In the genomic region with DNA sequence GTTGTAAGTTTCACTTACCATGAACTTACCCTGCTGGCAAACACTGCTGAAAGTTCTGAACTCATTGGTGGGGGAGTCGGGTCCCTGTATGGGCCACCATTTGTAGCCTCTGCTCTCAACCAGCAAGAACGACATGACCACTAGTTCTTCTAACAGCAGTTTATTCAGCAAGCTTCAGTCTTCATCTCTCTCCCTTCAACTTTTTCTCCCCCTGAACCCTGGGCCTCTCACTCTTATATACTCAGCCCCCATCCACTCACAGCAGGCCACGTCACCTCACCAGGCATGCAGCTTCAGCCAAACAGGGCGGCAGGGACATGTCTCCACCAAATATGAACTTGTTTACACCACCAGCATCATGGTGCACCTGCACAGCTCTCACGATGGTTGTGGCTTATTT, we compare ENCODE assay signal across 32 mouse cellular contexts. TPM values are rescaled to one million over a fixed set of nuclear protein-coding genes. Genes with fewer than 3 reads are reported as not detected.
"Had no signal": no experiment of that assay in that cellular context is flagged by ENCODE, and none has a peak within 500 bp of the region (broad histone marks: within the 10 kb centered on the region; RNA-seq: fewer than 3 reads in every experiment).

No protein-coding gene starts in this region.

RNA-seq across cellular contexts. Expression of a gene that starts 9.8 kb away (rescaled TPM):
- total RNA-seq: gastrocnemius, adult 18-20 months; gastrocnemius, adult 2 months; gastrocnemius, adult 8-10 months; gastrocnemius, postnatal 10 days; gastrocnemius, postnatal 25 days; heart, adult 18-20 months; heart, adult 8-10 months had no signal
- polyA plus RNA-seq: embryonic facial prominence, embryonic 11.5 days; embryonic facial prominence, embryonic 13.5 days; embryonic facial prominence, embryonic 15.5 days; erythroblast, embryonic 14.5 days; heart, adult 2 months had no signal

RNA-seq across cellular contexts. Expression of a gene that starts 25.4 kb away (rescaled TPM):
- total RNA-seq: common myeloid progenitor, adult 5-6 weeks; forebrain, postnatal 0 days; gastrocnemius, adult 18-20 months; gastrocnemius, adult 2 months; gastrocnemius, adult 8-10 months; gastrocnemius, postnatal 10 days; gastrocnemius, postnatal 14 days; gastrocnemius, postnatal 25 days; gastrocnemius, postnatal 36 days; gastrocnemius, postnatal 4 days; granulocyte monocyte progenitor cell, adult 5-6 weeks; heart, adult 18-20 months; heart, adult 2 months; heart, adult 8-10 months had no signal
- polyA plus RNA-seq: cortical plate, adult 2 months; embryonic facial prominence, embryonic 10.5 days; embryonic facial prominence, embryonic 11.5 days; embryonic facial prominence, embryonic 12.5 days; embryonic facial prominence, embryonic 13.5 days; embryonic facial prominence, embryonic 14.5 days; erythroblast, embryonic 14.5 days; forebrain, embryonic 10.5 days; forebrain, embryonic 11.5 days; forebrain, embryonic 12.5 days; forebrain, embryonic 13.5 days; forebrain, embryonic 14.5 days; forebrain, embryonic 15.5 days; forebrain, embryonic 16.5 days; forebrain, postnatal 0 days; frontal cortex, adult 2 months; gonadal fat pad, adult 2 months; heart, adult 2 months; heart, embryonic 10.5 days had no signal

RNA-seq across cellular contexts. Expression of a gene that starts 31.2 kb away (rescaled TPM):
- total RNA-seq: common myeloid progenitor, adult 5-6 weeks; forebrain, postnatal 0 days; gastrocnemius, adult 18-20 months; gastrocnemius, adult 2 months; gastrocnemius, adult 8-10 months; gastrocnemius, postnatal 10 days; gastrocnemius, postnatal 14 days; gastrocnemius, postnatal 25 days; gastrocnemius, postnatal 36 days; gastrocnemius, postnatal 4 days; granulocyte monocyte progenitor cell, adult 5-6 weeks; heart, adult 18-20 months; heart, adult 2 months; heart, adult 8-10 months had no signal
- polyA plus RNA-seq: cortical plate, adult 2 months; embryonic facial prominence, embryonic 10.5 days; embryonic facial prominence, embryonic 11.5 days; embryonic facial prominence, embryonic 12.5 days; embryonic facial prominence, embryonic 13.5 days; embryonic facial prominence, embryonic 14.5 days; embryonic facial prominence, embryonic 15.5 days; erythroblast, embryonic 14.5 days; forebrain, embryonic 10.5 days; forebrain, embryonic 11.5 days; forebrain, embryonic 12.5 days; forebrain, embryonic 13.5 days; forebrain, embryonic 14.5 days; forebrain, embryonic 15.5 days; forebrain, embryonic 16.5 days; forebrain, postnatal 0 days; frontal cortex, adult 2 months; gonadal fat pad, adult 2 months; heart, adult 2 months; heart, embryonic 10.5 days had no signal

RNA-seq across cellular contexts. Expression of a gene that starts 45.4 kb away (rescaled TPM):
- total RNA-seq: common myeloid progenitor, adult 5-6 weeks; forebrain, postnatal 0 days; gastrocnemius, adult 18-20 months; gastrocnemius, adult 2 months; gastrocnemius, adult 8-10 months; gastrocnemius, postnatal 10 days; gastrocnemius, postnatal 14 days; gastrocnemius, postnatal 25 days; gastrocnemius, postnatal 36 days; gastrocnemius, postnatal 4 days; granulocyte monocyte progenitor cell, adult 5-6 weeks; heart, adult 18-20 months; heart, adult 2 months; heart, adult 8-10 months had no signal
- polyA plus RNA-seq: cortical plate, adult 2 months; embryonic facial prominence, embryonic 10.5 days; embryonic facial prominence, embryonic 11.5 days; embryonic facial prominence, embryonic 12.5 days; embryonic facial prominence, embryonic 13.5 days; embryonic facial prominence, embryonic 14.5 days; embryonic facial prominence, embryonic 15.5 days; erythroblast, embryonic 14.5 days; forebrain, embryonic 10.5 days; forebrain, embryonic 11.5 days; forebrain, embryonic 12.5 days; forebrain, embryonic 13.5 days; forebrain, embryonic 14.5 days; forebrain, embryonic 15.5 days; forebrain, embryonic 16.5 days; forebrain, postnatal 0 days; frontal cortex, adult 2 months; gonadal fat pad, adult 2 months; heart, adult 2 months; heart, embryonic 10.5 days had no signal

RNA-seq across cellular contexts. Expression of a gene that starts 53.1 kb away (rescaled TPM):
- total RNA-seq: common myeloid progenitor, adult 5-6 weeks; forebrain, postnatal 0 days; gastrocnemius, adult 18-20 months; gastrocnemius, adult 2 months; gastrocnemius, adult 8-10 months; gastrocnemius, postnatal 10 days; gastrocnemius, postnatal 14 days; gastrocnemius, postnatal 25 days; gastrocnemius, postnatal 36 days; gastrocnemius, postnatal 4 days; granulocyte monocyte progenitor cell, adult 5-6 weeks; heart, adult 18-20 months; heart, adult 2 months; heart, adult 8-10 months had no signal
- polyA plus RNA-seq: cortical plate, adult 2 months; embryonic facial prominence, embryonic 10.5 days; embryonic facial prominence, embryonic 11.5 days; embryonic facial prominence, embryonic 12.5 days; embryonic facial prominence, embryonic 13.5 days; embryonic facial prominence, embryonic 14.5 days; erythroblast, embryonic 14.5 days; forebrain, embryonic 10.5 days; forebrain, embryonic 11.5 days; forebrain, embryonic 12.5 days; forebrain, embryonic 13.5 days; forebrain, embryonic 14.5 days; forebrain, embryonic 15.5 days; forebrain, embryonic 16.5 days; forebrain, postnatal 0 days; frontal cortex, adult 2 months; gonadal fat pad, adult 2 months; heart, adult 2 months; heart, embryonic 10.5 days had no signal
